Mouse (Mus musculus) liver, adult 2 months (tissue): ENCODE measurements around the gene Miip.

Experiments used
- CTCF ChIP-seq: fragments of 200-500 bp; IDR thresholded peaks from 2 replicates; pipeline ENCODE4 v1.5.1; 2011; ENCODE audit warnings: low read depth, low read length, control low read depth
- POLR2A ChIP-seq: fragments of 200-500 bp; IDR thresholded peaks from 2 replicates; pipeline ENCODE4 v1.6.1; 2011; ENCODE audit warnings: low read length, control low read depth; ENCODE audit not compliant: insufficient read depth; ENCODE audit errors: extremely low read depth

DNA sequence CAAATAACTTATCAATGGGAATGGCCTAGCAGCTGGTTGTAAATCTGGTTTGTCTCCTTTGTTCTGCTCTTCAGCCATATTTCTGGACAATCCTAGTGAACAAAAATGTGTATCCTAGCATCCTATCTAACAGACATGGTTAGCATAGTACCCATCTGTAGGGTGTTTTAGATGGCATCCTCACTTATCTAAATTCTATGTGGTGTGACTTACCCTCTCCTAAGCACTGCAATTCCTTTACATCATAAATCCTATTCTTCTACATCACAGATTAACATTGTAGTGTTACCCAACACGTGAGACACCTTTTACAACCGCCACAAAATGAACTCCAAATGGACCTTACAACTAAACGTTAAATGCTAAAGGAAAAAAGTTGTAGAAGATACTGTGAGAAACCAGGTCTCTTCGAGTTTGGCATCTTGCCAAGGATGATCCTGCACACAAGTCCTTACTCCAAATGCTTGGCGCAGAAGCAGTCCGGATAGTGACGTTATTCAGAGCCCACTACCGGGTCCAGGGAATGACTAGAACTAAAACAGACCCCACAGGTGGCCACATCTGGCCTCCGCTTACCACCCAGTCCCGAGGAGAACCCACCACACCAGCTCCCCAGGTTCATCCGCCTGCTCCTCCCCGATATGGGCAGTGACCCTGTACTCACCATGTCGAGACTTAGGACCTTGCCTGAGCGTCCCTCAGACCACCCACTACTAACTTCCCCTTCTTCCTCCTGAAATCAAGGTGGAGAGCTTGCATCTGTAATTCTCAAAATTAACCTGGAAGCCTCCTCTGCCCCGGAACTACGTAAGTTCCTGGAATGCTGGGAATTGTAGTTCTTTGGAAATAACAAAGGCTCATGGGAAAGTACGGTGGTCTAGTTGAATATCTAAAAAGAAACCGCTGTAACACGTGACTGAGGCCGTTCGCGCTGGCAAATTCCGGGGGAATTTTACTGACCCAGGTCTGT lies 20.7 kb downstream of the Miip start, which contains the start of gene Zfp933:
- TF ChIP-seq POLR2A, result no peak
- no peak for TF ChIP-seq CTCF
